Mouse (Mus musculus): ENCODE measurements at regions not wholly inside any gene's neighbourhood (a gene's known extent, or its start where the extent isn't known, plus 50 kb on each side); places are given as distances from the start of the nearest gene placed in this dataset.
A peak's percentile ranks its signal among the peaks of the same experiment; 100 is the strongest.

- no peak overlapping the region for H3K4me3 ChIP-seq
- no peaks in the 10 kb centered on the region for H3K9me3 ChIP-seq (replicated peaks)
- H3K27ac ChIP-seq, result peak overlapping the region; percentile 47; the same call in 1 of the 2 replicates
- no peaks in the 10 kb centered on the region for H3K36me3 ChIP-seq
- peaks cover 47% of the 10 kb centered on the region for H3K4me1 ChIP-seq
- DNase-seq (ENCODE audit: low spot score), result no peak
- 12% methylated on average over 11 of the region's 11 CpGs for WGBS
- no peaks in the 10 kb centered on the region for H3K27me3 ChIP-seq (ENCODE audit: low read depth, poor library complexity, severe bottlenecking)
Measured at GRCm38 (mm10) chr3:143596949-143597593, 607.9 kb downstream of the Lmo4 start.

GRCm38 (mm10) chr3:143596011-143596683, 608.9 kb downstream of the Lmo4 start:
- 51% methylated on average over 5 of the region's 5 CpGs for WGBS
- DNase-seq (ENCODE audit: low spot score), result peak; percentile 56
- Histone ChIP-seq H3K4me1 (peaks cover 47% of the 10 kb centered on the region), H3K9me3 (replicated peaks) (no peaks in the 10 kb centered on the region), H3K27ac (0 out of 2 replicates have a peak overlapping the region, but pooled peaks have one; percentile 50), H3K4me3 (no peak overlapping the region), H3K27me3 (ENCODE audit: low read depth, poor library complexity, severe bottlenecking) (no peaks in the 10 kb centered on the region), H3K36me3 (no peaks in the 10 kb centered on the region)

GRCm38 (mm10) chr3:143595081-143595480, 609.9 kb downstream of the Lmo4 start:
- no peak overlapping the region for H3K27ac ChIP-seq
- no peaks in the 10 kb centered on the region for H3K9me3 ChIP-seq (replicated peaks)
- no peaks in the 10 kb centered on the region for H3K27me3 ChIP-seq (ENCODE audit: low read depth, poor library complexity, severe bottlenecking)
- H3K36me3 ChIP-seq, result no peaks in the 10 kb centered on the region
- H3K4me3 ChIP-seq, result no peak overlapping the region
- DNase-seq (ENCODE audit: low spot score), result no peak
- WGBS, result 78% methylated on average over 2 of the region's 2 CpGs
- peaks cover 47% of the 10 kb centered on the region for H3K4me1 ChIP-seq

- H3K4me3 ChIP-seq, result no peak overlapping the region
- H3K27ac ChIP-seq, result no peak overlapping the region
- 39% methylated on average over 7 of the region's 7 CpGs for WGBS
- peaks cover 47% of the 10 kb centered on the region for H3K4me1 ChIP-seq
- no peaks in the 10 kb centered on the region for H3K36me3 ChIP-seq
- no peaks in the 10 kb centered on the region for H3K9me3 ChIP-seq (replicated peaks)
- H3K27me3 ChIP-seq (ENCODE audit: low read depth, poor library complexity, severe bottlenecking), result no peaks in the 10 kb centered on the region
- DNase-seq (ENCODE audit: low spot score), result no peak
Measured at GRCm38 (mm10) chr3:143594676-143595075, 610.3 kb downstream of the Lmo4 start.

DNA sequence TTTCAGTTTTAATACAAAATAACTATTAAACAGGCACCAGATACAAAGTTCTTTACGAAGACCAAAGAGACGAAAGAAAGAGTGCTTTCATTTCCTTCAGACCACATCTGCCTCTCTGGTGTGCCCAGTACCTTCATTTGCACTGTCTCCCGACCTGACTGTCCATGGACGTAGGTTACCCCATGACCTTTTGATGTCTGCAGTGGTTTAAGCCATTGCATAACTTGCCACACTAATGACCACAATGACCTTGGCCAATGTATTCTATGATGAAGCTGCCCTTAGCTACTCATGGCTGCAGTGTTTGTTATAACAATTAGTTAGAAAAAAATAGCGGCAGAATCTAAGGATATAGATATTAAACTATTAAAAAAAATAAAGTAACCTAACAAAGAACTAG, 618.4 kb downstream of the Lmo4 start:
- peaks cover 7% of the 10 kb centered on the region; the same call in 1 of the 2 replicates for H3K4me1 ChIP-seq
- H3K4me3 ChIP-seq, result no peak overlapping the region
- WGBS, result 81% methylated on average over 5 of the region's 5 CpGs

DNA sequence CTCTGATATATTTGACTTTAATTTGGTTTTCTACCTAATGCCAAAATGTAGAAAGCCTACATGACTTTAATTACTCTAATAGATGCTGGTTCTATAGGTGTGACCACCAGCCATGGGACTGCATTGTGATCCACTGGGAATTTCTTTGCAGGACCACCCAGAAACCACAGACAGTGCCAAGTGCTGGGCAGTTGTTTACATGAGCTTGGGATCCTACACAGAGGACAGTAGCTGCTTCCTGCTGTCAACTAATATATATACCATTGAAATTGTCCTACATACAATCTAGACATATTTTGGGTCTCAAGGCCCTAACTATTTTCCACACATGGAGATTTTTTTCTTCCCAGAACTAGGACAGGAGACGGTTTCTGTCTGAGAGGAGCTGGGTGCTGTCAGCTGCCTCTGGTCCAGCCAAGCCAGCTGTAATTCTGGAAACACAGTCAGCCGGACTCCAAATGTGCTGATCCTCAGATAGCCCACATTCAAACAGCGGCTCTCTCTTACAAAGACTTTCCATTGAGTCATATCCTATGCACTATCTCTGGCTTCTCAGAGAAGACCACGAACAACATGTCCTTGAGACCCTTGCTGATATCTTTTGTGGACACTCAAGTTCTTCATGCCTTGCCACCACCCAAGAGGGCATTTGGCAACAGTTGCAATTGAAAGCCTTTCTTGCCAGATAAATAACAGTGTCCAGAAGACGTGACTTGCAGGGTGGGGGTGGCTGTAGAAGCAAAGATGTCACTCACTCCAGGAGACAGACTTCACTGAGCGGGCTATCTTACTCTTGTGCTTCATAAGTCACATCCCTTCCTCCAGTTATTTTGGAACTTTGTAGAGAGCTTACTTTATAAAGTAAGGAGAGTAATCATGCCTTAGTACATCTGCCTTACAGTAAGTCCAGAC, 620.1 kb downstream of the Lmo4 start:
- Histone ChIP-seq H3K9me3 (replicated peaks) (no peaks in the 10 kb centered on the region), H3K27me3 (ENCODE audit: low read depth, poor library complexity, severe bottlenecking) (no peaks in the 10 kb centered on the region), H3K4me1 (peaks cover 7% of the 10 kb centered on the region; the same call in 1 of the 2 replicates), H3K27ac (no peak overlapping the region), H3K36me3 (no peaks in the 10 kb centered on the region), H3K4me3 (no peak overlapping the region)
- WGBS, result 87% methylated on average over 6 of the region's 6 CpGs
- no peak for DNase-seq (ENCODE audit: low spot score)

More for the DNA sequence above, 618.4 kb downstream of the Lmo4 start:
- H3K9me3 ChIP-seq (replicated peaks), result no peaks in the 10 kb centered on the region
- H3K27ac ChIP-seq, result no peak overlapping the region
- no peak for DNase-seq (ENCODE audit: low spot score)
- no peaks in the 10 kb centered on the region for H3K36me3 ChIP-seq
- no peaks in the 10 kb centered on the region for H3K27me3 ChIP-seq (ENCODE audit: low read depth, poor library complexity, severe bottlenecking)

- WGBS, result 54% methylated on average over 7 of the region's 7 CpGs
Measured at GRCm38 (mm10) chr3:143576338-143577007, 628.5 kb downstream of the Lmo4 start.

GRCm38 (mm10) chr3:143575737-143576136, 629.3 kb downstream of the Lmo4 start:
- Histone ChIP-seq H3K27ac (peak overlapping the region; percentile 36; the same call in 1 of the 2 replicates), H3K4me3 (no peak overlapping the region), H3K36me3 (no peaks in the 10 kb centered on the region), H3K4me1 (peaks cover 37% of the 10 kb centered on the region), H3K27me3 (ENCODE audit: low read depth, poor library complexity, severe bottlenecking) (no peaks in the 10 kb centered on the region), H3K9me3 (replicated peaks) (no peaks in the 10 kb centered on the region)
- WGBS, result 88% methylated on average over 8 of the region's 8 CpGs
- DNase-seq (ENCODE audit: low spot score), result no peak

More at GRCm38 (mm10) chr3:143576338-143577007, 628.5 kb downstream of the Lmo4 start:
- no peak for DNase-seq (ENCODE audit: low spot score)
- no peaks in the 10 kb centered on the region for H3K36me3 ChIP-seq
- H3K9me3 ChIP-seq (replicated peaks), result no peaks in the 10 kb centered on the region
- H3K27me3 ChIP-seq (ENCODE audit: low read depth, poor library complexity, severe bottlenecking), result no peaks in the 10 kb centered on the region
- peak overlapping the region; percentile 70 for H3K27ac ChIP-seq
- H3K4me1 ChIP-seq, result peaks cover 36% of the 10 kb centered on the region
- no peak overlapping the region for H3K4me3 ChIP-seq

DNA sequence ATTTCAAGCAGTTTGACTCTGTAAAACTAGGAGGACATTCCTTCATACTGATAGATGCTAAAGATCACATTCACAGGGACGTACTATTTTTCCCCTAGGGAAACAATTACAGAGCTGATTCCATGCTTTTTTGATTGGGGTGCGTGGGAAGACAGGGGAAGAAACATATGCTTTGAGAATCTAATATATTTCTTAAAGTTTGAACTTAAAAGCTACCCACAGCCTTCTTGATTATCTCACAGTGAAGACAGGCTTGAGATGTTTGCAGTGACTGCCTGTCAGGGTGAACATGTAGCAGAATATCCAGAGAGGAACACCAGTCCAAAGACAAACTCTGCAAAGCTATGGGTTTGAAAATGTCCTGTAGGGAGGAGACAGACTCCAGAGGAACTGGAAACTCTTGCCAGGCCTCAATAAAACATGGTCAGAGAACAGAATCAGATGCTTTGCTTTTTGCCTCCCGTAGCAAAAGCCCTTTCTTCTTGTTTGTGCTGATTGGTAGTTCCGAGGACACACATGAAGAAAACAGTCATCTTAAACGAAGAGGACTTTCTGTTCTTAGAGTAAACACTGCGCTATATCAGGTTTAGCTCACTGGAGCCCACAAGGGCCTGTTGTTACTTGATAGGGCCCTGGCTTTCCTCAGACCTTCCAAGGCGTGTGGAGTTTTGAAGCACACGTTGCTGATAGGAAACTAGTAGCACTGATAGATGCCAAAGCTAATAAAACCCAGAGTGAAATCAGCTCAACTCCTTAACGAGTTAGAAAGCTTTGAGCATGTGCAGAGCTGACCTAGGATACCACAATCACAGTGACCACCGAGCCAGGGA, 630.8 kb downstream of the Lmo4 start:
- Histone ChIP-seq H3K9me3 (replicated peaks) (no peaks in the 10 kb centered on the region), H3K4me1 (peaks cover 50% of the 10 kb centered on the region), H3K36me3 (no peaks in the 10 kb centered on the region), H3K4me3 (no peak overlapping the region), H3K27me3 (ENCODE audit: low read depth, poor library complexity, severe bottlenecking) (no peaks in the 10 kb centered on the region), H3K27ac (peak overlapping the region; percentile 25; the same call in 1 of the 2 replicates)
- WGBS, result 62% methylated on average over 10 of the region's 10 CpGs
- DNase-seq (ENCODE audit: low spot score), result no peak

DNA sequence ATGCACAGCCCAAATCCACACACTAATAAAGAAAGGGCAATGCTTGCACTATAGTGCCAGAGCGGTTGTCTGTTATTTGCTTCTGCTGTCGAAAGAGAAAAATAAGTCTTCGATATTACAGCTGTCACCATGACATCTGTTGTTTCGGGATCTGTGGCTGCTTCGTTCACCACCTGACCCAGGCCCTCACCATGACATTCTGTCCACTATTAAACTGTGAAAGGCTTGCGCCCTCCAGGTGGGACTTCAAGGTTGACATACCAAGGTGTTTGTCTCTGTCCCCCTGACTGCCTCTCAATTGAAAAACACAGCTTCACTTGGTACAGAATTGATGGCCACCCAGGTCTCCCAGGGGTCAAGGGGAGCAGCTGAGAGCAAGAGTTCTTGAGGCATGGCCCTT, 635.1 kb downstream of the Lmo4 start:
- peak overlapping the region; percentile 61; the same call in 1 of the 2 replicates for H3K27ac ChIP-seq
- 49% methylated on average over 6 of the region's 6 CpGs for WGBS
- no peak for DNase-seq (ENCODE audit: low spot score)

GRCm38 (mm10) chr3:143565067-143565466, 640.0 kb downstream of the Lmo4 start:
- no peaks in the 10 kb centered on the region for H3K36me3 ChIP-seq
- DNase-seq (ENCODE audit: low spot score), result no peak
- whole genome bisulfite sequencing, result 91% methylated on average over 4 of the region's 4 CpGs
- H3K27ac ChIP-seq, result no peak overlapping the region
- H3K4me3 ChIP-seq, result no peak overlapping the region
- peaks cover 15% of the 10 kb centered on the region for H3K4me1 ChIP-seq
- H3K27me3 ChIP-seq (ENCODE audit: low read depth, poor library complexity, severe bottlenecking), result no peaks in the 10 kb centered on the region
- H3K9me3 ChIP-seq (replicated peaks), result no peaks in the 10 kb centered on the region

More for the DNA sequence above, 635.1 kb downstream of the Lmo4 start:
- Histone ChIP-seq H3K27me3 (ENCODE audit: low read depth, poor library complexity, severe bottlenecking) (no peaks in the 10 kb centered on the region), H3K9me3 (replicated peaks) (no peaks in the 10 kb centered on the region), H3K4me1 (peaks cover 34% of the 10 kb centered on the region), H3K4me3 (no peak overlapping the region), H3K36me3 (no peaks in the 10 kb centered on the region)

DNA sequence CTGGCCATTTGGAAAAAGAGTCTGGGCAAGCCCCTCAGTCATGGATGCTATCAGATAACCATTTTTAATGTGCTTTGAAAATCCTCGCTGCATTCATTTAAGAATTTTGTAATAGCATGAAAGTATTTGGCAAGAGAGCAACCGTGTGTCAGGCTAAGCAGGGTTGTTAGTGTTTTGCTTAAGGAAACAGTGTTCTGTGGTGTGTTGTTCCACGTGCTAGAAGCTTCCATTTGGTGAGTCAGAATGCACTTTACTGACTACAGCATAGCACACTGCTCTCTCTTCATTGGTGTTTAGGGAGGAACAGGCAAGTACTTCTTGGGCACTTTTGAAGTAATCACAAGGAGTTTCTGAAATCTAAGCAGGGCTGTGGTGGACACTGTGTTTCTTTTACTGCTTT, 661.0 kb upstream of the Pkn2 start:
- H3K27ac ChIP-seq, result no peak overlapping the region
- H3K36me3 ChIP-seq, result no peaks in the 10 kb centered on the region
- no peaks in the 10 kb centered on the region for H3K4me1 ChIP-seq
- WGBS, result 85% methylated on average over 3 of the region's 3 CpGs
- H3K9me3 ChIP-seq (replicated peaks), result no peaks in the 10 kb centered on the region
- no peak overlapping the region for H3K4me3 ChIP-seq
- DNase-seq (ENCODE audit: low spot score), result no peak
- no peaks in the 10 kb centered on the region for H3K27me3 ChIP-seq (ENCODE audit: low read depth, poor library complexity, severe bottlenecking)

All from limb, embryonic 10.5 days (tissue).